Mouse (Mus musculus): Measurements from ENCODE around the gene Nek7.

Gene Nek7

GRCm38 (mm10) chr1:138619996-138620461 is at the start of gene Nek7:
Gene Nek7 (minus strand): TSS chr1:138620141.
- DNase-seq: no peak

DNA sequence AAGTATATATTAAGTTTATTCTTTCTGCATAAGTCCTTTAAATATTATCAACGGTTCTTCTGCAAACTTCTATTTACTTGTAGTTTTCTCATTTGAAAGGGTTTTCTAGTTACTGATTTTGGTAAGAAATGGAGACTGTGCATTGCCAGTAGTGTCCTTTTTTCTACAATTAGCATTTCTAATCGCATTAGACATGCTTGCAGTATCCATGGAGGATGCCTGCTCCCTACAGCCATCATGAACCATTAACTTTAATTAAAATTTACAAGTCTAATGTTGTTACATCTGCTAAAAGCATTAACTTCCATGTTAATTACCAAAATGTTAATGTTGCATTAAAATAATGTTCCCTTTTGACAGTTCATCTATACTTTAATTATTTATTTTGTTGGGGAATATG is 42.4 kb upstream of the Nek7 start:
- no peak for DNase-seq

DNA sequence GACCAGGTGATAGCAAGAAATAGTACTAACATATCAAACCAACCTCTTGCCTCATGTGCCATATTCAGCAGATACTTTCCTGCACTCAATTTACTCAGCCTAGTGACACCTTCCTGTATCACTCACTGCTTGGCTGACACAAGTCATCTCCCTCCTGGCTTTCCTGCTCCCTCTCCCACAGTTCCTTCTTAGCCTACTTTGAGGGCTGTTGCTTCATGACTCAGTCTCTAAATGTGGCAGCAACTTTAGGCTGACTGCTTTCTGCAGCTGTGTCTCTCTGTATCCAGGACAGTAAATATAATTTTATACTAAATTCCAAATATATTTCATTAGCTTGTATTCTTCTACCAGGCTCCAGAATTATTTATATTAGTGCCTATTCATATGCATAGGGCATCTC is 34.3 kb upstream of the Nek7 start:
- no peak for DNase-seq

GRCm38 (mm10) chr1:138644991-138645390 is 25.1 kb upstream of the Nek7 start:
- DNase-seq: no peak

GRCm38 (mm10) chr1:138643306-138643830 is 23.4 kb upstream of the Nek7 start:
- DNase-seq: no peak

- DNase-seq: no peak
Measured at GRCm38 (mm10) chr1:138640934-138641461, 21.1 kb upstream of the Nek7 start.

DNA sequence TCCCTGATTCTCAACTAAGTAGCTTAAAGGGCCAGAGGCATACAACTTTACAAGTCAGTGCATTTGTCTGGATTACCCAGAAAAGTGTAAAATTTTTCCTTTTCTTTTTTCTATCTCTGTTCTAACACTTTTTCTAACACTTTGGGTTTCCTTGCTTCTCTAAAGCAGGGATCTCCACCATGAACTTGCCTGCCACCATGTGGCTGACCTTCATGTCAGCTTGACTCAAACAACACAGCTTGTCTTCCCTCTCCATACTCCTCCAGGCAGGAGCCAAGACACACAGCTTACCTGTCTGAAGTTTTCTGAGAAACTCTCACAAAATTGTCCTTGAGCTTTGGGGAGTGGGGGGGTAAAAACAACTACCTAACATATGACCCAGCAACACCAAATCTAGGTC is 17.9 kb upstream of the Nek7 start:
- no peak for DNase-seq

GRCm38 (mm10) chr1:138634561-138634960 is 14.6 kb upstream of the Nek7 start:
- DNase-seq: no peak

- DNase-seq: no peak
Measured at GRCm38 (mm10) chr1:138628919-138629318, 9.0 kb upstream of the Nek7 start.

DNA sequence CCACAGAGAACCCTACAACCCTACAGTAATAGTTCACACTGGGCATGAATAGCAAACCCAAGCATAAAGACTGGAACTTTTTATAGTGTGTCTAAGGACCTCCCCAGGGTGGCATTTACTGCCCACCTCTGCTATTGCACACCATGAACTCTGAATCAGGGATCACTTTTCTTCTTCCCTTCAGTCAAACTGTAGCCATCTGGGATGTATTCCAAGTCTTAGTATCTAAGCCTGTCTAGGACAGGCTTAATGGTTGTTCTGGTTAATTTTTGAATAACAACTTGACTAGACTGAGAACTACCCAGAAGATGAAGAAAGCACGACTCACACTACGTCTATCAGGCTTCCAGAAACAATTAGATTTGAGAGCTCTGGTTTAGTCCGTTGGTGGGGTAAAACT is 8.5 kb upstream of the Nek7 start:
- no peak for DNase-seq

GRCm38 (mm10) chr1:138627804-138628203 is 7.9 kb upstream of the Nek7 start:
- DNase-seq: no peak

- DNase-seq: no peak
Measured at GRCm38 (mm10) chr1:138626288-138626687, 6.3 kb upstream of the Nek7 start.

- no peak for DNase-seq
Measured at GRCm38 (mm10) chr1:138623870-138624269, 3.9 kb upstream of the Nek7 start.

DNA sequence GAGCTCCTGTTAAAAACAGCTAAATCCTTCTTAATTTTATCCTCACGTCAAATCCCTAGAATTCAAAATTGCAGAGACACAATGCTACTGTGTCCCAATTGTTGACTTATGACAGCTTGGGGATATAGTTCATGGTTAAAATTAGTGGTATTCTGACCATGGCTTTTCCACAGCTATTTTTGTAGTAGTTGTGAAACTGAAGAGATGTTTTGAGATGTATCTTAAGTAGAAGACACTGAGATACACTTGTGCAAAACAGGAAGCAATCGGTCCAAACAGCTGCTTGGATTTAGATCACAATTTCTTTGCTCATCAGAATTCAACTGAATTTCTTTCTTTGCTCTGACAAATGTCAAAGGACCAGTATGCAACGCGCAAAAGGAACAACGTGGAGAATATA is 2.9 kb upstream of the Nek7 start:
- DNase-seq: no peak

DNA sequence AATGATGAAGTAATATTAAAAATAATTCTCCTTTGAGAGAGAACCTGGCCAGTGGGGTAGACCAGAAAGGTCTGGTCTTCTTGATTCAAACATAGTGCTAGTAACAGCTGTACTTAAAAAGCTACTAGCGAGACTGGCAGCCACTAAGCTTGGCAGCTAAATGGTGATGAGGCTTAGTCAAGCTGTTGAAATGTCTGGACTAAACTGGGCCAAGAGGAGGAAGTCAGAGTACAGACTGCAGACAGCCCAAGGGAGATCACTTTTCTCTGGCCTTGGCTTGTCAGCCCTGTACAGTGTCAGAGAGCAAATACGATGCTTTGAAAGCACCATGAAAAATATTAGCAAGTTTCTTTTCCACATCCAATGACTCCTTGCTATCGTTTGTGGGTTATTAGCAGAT is 2.5 kb upstream of the Nek7 start:
- no peak for DNase-seq

DNA sequence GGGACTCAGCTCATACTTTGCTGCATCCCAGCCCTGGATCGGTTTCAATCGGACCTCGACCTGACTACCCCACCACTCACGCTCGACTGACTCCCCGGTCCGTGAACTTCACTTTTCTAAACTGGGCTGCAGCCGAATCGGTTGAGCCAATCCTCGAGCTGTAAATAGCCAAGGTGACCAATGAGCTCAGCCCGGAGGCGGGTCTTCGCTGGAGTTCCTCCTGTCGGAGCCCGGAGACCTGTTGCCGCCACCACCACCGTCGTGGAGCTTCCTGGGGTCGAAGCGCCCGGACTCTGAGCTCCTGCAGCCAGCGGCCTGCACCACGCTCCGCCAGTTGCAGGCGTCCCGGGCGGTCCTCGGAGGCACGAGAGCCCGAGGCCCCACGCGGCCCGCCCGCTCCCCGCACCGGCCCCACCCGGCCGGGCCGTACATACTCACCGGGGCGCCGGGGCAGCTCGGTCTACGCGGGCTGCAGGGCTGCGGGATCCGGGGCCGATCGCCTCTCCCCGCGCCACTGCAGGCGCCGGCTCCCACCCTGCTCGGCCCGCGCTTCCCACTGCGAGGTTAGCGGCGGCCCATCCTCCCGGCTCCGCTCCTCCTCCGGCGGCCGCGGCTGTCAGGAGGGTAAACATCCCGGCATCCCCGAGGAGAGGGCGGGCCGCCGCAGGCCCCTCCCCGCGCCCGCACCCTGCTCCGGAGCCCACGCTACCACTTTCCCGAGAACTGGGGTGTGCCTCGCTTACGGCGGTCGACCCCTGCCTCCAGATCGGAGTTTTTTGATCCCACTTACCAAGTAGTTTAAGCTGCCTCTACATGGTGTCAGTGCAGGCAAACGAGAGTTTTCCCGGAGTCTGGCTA is 598 bp downstream of the Nek7 start:
- peak; percentile 87 for DNase-seq

GRCm38 (mm10) chr1:138618012-138618354 is 2.0 kb downstream of the Nek7 start:
- DNase-seq: peak; percentile 71

DNA sequence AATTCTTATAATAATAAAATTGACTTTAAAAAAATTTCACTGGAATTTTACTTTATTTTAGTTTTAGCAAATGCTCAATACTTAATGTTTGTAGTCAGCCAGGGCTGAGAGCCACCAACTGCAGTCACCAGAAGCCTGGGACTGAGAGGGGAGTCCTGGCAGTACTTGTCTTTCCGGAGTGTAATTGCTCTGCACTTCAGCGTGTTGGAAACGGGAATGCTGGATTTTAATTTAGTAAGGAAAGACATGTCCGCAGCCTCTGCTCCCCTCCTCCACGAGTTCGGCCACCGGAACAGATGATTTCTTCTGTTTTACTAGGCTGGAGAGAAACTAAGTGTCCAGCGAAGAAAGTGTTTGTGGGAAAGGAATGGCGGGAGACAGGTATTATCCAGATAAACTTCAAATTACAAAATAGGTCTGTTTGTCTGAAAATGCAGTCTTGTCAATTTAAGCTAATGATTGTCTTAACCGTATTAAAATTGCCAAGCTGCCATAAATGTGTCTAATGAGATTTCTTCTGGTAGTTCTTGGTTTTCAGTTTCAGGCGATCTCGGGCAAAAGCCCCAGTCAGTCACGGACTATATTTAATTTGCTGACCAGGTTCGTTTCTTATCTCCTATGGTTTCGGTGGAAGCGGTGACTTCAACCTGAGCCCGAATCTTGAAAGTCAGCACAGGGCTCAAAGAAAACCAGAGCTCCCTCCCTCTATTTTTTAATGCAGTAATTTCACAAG is 2.5 kb downstream of the Nek7 start:
- no peak for DNase-seq

GRCm38 (mm10) chr1:138615388-138615787 is 4.6 kb downstream of the Nek7 start:
- no peak for DNase-seq

- no peak for DNase-seq
Measured at GRCm38 (mm10) chr1:138614552-138615287, 5.2 kb downstream of the Nek7 start.

- no peak for DNase-seq
Measured at GRCm38 (mm10) chr1:138612177-138612576, 7.8 kb downstream of the Nek7 start.

DNA sequence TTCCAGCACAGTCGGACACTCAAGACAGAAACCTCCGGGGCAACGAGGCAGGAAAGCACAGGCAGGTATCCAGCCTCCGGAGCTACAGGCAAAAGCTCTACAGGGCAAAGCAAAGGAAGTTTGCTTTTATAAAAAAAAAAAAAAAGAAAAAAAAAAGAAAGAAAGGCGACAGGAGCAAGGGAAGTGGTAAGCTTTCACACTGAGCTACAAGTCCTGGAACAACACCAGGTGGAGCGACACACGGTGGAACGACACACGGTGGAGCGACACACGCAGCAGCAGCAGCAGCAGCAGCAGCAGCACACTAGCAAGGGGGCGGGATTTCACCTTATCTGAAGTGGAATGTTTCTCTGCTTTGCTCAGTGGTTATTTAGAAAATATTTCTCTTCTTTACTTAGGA is 10.8 kb downstream of the Nek7 start:
- no peak for DNase-seq

GRCm38 (mm10) chr1:138608336-138608735 is 11.6 kb downstream of the Nek7 start:
- no peak for DNase-seq
